Mouse (Mus musculus): ENCODE measurements around the gene Camk2b. TPM values are rescaled to one million over a fixed set of nuclear protein-coding genes. Genes with fewer than 3 reads are reported as not detected.
"Not testable (repeated sequence)": the region's sequence is repeated elsewhere in the genome, so short reads cannot be mapped to it uniquely, and the experiment has no call there.

The Camk2b gene
- polyA plus RNA-seq, 2 experiments from 2014 or later: 4.2 to 19.3 TPM

DNA sequence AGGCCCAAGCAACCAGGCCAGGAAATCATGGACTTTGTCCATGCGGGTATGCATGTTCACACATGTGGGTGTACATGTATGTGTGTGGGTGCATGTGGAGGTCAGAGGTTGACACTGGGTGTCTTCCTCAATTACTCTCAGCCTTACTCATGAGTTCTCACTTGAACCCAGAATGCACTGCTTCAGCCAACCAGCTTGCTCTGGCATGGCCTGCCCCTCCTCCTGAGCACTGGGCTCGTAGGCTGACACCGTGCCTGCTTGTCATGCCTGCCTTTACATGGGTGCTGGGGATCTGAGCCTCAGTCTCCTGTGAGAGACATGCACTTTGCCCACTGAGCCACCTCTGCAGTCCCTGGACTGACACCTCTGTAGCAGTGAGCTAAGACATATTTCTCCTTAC lies 54.3 kb downstream of the Camk2b start:
- peak; percentile 26 for ATAC-seq

DNA sequence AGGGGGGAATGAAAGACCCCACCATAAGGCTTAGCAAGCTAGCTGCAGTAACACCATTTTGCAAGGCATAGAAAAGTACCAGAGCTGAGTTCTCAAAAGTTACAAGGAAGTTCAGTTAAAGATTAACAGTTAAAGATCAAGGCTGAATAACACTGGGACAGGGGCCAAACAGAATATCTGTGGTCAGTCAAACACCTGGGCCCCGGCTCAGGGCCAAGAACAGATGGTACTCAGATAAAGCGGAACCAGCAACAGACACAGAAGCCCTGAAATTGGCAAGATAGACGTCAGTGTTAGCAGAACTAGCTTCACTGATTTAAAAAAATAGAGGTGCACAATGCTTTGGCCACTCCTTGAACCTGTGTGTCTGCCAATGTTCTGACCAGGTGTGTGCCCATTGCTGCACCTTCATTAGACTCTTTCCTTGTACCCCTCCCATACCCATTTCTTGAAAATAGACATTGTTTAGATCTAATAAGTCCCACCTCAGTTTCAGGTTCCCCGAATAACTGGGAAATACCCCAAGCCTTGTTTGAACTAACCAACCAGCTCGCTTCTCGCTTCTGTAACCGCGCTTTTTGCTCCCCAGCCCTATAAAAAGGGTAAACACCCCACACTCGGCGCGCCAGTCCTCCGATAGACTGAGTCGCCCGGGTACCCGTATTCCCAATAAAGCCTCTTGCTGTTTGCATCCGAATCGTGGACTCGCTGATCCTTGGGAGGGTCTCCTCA lies 55.2 kb downstream of the Camk2b start:
- peak; percentile 66 for ATAC-seq

DNA sequence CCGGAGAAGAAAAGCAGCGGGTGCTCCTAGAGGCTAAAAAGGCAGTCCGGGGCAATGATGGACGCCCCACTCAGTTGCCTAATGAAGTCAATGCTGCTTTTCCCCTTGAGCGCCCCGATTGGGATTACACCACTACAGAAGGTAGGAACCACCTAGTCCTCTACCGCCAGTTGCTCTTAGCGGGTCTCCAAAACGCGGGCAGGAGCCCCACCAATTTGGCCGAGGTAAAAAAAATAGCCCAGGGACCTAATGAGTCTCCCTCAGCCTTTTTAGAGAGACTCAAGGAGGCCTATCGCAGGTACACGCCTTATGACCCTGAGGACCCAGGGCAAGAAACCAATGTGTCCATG lies 58.4 kb downstream of the Camk2b start:
- ATAC-seq: not testable (repeated sequence)

DNA sequence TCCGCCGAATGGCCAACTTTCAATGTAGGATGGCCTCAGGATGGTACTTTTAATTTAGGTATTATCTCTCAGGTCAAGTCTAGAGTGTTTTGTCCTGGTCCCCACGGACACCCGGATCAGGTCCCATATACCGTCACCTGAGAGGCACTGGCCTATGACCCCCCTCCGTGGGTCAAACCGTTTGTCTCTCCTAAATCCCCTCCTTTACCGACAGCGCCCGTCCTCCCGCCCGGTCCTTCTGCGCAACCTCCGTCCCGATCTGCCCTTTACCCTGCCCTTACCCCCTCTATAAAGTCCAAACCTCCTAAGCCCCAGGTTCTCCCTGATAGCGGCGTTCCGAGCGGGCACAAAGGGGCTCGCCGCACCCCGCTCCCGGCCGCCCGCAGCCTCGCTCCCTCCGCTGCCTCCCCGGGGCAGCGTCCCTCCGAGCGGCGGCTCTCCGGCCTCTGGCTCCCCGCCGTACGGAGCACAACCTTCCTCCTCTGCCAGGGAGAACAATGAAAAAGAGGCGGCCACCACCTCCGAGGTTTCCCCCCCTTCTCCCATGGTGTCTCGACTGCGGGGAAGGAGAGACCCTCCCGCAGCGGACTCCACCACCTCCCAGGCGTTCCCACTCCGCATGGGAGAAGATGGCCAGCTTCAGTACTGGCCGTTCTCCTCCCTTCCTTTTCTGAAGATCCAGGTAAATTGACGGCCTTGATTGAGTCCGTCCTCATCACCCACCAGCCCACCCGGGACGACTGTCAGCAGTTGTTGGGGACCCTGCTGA lies 59.0 kb downstream of the Camk2b start:
- not testable (repeated sequence) for ATAC-seq

DNA sequence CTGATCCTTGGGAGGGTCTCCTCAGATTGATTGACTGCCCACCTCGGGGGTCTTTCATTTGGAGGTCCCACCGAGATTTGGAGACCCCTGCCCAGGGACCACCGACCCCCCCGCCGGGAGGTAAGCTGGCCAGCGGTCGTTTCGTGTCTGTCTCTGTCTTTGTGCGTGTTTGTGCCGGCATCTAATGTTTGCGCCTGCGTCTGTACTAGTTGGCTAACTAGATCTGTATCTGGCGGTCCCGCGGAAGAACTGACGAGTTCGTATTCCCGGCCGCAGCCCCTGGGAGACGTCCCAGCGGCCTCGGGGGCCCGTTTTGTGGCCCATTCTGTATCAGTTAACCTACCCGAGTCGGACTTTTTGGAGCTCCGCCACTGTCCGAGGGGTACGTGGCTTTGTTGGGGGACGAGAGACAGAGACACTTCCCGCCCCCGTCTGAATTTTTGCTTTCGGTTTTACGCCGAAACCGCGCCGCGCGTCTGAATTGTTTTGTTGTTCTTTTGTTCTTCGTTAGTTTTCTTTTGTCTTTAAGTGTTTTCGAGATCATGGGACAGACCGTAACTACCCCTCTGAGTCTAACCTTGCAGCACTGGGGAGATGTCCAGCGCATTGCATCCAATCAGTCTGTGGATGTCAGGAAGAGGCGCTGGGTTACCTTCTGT lies 59.7 kb downstream of the Camk2b start:
- ATAC-seq: not testable (repeated sequence)

DNA sequence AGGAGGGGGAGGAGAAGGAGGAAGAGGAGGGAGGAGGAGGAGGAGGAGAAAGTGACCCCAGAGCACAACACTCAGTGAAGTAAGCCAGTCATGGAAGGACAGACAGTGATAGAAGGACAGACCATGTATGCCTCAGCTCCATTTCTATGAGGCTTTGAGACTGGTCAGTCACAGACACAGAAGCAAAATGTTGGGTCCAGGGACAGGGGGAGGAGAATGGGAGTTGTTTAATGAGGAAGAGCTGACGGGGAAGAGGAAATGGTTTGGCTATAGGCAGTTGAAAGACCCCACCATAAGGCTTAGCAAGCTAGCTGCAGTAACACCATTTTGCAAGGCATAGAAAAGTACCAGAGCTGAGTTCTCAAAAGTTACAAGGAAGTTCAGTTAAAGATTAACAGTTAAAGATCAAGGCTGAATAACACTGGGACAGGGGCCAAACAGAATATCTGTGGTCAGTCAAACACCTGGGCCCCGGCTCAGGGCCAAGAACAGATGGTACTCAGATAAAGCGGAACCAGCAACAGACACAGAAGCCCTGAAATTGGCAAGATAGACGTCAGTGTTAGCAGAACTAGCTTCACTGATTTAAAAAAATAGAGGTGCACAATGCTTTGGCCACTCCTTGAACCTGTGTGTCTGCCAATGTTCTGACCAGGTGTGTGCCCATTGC lies 60.7 kb downstream of the Camk2b start:
- ATAC-seq: peak; percentile 31

DNA sequence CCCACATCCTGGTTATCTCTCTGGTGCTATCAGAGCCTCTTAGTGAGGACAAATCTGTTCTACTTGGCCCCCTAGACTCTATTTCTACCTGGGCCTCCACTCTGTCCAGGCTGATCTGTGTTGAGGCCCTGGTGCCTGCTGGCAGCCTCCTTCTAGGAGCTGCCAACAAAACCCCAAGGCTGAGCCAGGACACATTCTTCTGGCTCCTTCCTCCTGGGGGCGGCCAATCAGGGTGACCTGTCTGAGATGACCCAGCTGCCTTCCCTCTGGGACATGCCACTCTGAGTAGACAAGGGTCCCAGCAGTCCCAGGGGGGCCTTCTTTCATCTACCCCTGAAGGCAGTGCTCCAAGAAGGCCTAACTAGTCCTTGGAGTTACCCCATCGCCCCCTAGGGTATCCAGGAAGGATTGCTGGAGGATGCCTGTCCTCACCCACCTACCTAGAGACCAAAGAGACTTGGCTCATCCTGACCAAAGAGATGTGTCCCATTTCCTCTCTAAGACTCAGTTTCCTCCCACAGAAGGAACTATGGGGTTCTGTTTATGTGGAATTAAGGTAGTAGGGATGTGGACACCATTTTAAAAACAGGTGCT lies 63.0 kb downstream of the Camk2b start:
- ATAC-seq: no peak

DNA sequence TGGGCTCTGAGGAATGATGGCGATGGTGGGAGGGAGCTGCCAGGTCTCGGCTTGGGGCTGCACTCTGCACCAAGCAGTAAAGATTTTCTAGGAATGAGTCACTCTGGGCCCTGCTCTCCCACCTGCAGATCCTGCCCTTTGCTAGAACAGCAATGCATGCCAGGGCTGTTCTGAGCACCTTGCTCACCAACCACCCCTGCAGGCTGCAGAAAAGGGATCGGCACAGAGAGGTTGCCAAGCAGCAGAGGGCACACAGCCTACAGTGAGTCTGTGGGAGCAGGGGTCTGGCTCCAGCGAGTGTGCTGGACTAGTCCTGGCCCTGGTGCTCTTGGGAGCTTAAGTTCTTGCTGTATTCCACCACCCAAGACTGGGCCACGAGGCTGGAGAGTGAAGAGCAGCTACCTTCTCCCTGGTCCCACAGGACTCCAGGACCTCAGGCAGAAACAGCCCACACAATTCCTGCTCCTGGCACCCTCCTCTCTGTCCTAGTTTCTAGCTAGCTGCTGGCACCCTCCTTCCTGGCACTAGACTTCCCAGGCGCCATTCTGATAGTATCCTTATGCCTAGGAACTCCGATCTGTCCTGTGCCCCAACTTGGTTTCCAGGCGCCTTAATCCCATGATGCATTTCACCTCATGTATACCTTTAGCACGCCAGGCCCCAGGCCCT lies 64.0 kb downstream of the Camk2b start:
- no peak for ATAC-seq

DNA sequence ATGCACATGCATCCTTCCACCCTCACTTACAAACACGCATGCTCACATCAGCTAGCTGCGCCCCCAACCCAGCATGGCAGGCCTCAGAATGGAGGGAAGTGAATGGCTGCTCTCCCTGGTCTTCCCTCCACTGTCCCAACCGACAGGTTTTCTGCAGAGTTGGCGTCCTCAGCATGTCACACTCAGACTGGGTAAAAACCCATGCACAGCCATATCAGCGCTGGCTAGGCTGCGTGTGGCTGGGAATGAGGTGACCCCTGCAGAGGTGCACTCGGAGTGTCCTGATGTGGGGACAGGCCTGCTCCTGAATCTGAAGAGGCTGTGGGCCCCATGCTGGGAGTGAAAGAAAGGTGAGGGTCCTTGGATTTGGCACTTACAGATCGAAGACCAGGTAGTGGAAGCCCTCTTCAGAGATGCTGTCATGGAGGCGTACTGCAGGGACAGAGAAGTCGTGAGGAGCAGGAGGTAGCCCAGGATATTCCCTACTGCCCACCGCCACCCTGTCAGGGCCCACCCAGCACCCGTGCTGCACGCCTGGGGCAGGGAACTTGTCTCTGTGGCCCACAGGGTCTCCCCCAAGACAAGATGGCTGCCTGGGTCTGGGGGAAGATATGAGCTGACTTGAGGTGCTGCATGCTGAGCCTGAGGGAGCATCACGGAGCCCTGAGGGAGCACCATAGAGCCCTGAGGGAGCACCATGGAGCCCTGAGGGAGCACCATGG lies 65.0 kb downstream of the Camk2b start:
- no peak for ATAC-seq

DNA sequence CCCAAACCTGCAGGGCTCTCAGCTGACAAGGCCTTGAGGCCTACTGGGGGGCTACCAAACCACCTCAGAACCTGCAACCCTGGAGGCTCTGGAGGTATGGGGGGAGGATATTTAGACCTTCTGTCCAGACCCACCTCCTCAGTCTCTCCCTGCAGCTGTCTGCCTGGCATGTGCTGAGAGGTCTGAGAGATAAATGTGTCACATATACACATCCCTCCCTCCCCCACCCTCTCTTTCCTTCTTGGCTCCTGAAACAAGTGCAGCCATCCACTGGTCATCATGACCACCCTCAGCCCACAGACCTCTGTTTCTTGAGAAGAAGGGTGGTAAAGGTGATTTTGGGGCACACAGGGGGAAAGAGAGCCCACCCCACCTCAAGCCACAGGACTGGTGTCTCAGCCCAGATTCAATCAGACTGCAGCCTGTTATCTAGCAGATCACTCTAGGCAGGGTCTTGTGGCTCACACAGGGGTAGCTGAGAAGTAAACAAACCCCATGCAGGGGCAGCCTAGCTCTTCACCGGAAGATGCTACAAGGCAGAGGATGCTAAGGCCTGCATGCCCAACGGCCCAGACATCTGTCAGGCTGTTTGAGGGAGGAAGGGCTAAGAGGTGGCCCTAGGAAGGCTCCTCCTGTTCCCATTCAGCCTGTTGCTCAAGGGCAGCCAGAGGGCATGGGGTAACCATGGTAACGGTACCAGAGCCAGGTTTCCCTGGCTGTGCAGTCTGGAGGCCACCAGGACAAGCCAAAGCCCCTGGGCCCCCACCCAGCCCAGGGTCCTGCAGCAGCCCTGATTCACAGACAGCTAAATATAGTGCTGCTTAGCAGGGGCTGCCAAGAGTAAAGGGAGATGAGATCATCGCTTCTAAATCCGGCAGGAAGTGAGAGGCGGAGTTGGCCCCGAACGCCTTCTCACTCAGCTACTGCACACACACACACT lies 66.1 kb downstream of the Camk2b start:
- peak; percentile 89 for ATAC-seq

DNA sequence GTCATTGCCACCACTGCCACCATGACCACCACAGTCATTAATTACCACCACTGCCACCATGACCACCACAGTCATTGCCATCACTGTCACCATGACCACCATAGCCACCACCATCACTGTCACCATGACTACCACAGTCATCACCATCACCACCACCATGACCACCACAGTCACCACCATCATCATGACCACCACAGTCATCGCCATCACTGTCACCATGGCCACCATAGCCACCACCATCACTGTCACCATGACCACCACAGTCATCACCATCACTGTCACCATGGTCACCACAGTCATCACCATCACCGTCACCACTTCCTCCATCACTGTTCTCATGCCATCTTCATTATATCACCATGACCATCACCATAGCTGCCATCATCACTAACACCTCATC lies 67.7 kb downstream of the Camk2b start:
- ATAC-seq: no peak

DNA sequence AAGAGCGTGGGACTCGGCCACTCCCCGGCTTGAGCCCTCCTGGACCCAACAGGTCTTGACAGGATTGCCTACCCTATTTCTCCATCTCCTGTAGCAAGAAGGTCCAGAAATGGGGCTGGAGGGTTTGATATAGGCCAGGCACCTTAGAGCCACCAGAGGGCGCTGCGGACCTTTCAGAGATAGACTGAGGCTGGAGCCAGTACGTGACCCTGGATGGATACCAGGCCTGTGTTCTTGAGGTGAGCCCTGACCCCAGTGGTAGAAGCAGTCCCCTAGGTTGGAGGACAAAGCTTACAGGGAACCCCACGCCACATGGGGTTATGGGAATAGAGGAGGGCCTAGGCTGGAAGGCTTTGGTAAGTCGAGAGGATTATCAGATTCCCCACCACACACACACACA lies 70.2 kb downstream of the Camk2b start:
- peak; percentile 35 for ATAC-seq

DNA sequence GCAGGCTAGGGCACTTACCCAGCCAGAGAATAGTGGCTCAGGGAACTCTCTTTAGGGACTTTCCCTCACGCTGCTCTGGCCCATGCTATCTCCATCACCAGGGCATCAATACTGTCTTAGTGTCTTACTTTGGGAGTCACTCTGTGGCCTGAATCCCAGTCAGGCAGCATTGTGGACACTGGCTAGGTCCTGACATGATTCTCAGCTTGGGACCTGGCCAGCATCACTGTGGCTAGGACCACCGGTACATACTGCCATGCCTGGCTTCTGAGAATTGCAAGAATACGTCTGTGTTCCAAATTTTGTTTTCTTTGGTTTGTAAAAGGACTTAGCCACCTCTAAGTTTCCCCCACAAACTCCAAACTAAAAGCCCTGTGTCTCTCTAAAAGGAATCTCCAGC lies 71.3 kb downstream of the Camk2b start:
- ATAC-seq: no peak

DNA sequence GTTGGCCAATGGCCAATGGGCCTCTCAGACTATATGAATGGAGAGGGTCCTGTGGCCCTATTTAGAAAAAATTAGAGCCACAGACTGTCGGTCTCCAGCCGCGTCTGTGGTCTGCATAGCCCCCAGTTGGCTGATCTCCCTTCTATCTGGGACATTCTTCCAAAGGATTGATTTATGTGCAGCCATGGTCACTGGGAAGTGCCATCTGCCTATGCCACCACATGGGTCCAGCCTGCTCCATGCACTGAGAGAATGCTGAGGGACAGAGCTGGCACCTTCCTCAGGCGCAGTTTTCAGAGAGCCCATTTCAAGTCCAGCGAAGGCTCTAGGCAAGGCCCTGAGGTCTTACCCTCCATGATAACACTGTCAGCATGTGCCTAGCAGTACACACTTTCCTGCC lies 72.0 kb downstream of the Camk2b start:
- ATAC-seq: no peak

DNA sequence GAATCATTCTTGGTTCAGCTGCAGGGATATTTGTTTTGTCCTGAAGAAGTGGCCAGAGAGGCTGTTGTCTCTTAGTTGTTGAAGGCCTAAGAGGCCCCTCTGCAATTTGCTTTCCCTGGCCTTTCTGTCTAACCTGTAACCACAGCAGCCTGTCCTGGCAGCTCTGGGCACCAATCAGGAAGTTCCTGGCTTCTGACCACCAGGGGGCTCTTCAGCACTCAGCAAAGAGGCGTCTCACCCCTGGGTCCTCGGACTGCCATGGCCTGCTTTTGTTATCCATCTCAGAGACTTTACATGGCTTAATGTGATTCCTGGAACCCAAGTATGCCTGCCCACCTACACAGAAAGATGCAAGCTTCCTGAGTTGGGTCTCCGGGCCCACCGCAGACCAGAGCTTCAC lies 75.3 kb downstream of the Camk2b start:
- peak; percentile 39 for ATAC-seq

DNA sequence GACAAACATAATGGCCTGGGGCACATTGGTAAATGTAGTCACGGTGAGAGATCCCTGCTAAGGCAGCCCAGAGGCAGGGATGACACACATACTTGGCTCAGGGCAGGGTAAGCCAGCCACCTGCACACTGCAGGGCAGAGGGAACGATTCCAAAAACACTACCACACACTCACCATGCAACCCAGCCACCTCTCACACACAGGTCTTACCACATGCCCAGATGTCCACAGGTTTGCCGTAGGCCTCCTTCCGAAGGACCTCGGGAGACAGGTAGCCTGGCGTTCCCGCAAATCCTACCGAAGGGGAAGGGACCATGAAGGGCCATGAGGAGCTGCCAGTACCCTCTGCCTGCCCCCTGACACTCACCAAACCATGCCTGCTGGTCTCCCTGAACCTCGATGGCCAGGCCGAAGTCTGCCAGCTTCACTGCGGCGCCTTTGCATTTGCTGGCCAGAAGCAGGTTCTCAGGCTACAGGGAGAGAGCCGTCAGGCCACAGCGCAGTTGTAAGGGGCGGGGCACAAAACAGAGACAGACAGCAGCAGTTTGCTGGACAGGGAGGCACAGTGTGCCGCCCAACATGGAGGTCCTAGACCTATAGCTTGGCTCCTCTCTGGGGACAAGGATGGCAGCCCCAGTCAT lies 76.1 kb downstream of the Camk2b start:
- no peak for ATAC-seq

DNA sequence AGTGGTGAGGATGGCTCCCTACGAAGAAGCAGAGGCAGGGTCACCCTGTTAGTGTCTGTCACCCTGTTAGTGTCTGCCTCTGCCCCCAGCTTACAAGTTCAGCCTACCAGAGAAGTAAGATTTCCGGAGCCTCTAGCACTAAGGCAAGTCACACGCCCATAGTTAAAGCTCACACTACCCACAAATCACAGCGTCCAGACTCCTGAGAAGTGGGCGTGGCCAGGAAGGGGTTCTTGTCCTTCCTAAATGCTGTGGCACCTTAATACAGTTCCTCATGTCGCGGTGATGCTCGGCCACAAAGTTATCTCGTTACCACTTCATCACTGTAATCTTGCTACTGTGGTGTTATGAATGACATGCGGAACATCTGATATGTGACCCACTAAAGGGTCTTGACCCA lies 78.0 kb downstream of the Camk2b start:
- no peak for ATAC-seq

DNA sequence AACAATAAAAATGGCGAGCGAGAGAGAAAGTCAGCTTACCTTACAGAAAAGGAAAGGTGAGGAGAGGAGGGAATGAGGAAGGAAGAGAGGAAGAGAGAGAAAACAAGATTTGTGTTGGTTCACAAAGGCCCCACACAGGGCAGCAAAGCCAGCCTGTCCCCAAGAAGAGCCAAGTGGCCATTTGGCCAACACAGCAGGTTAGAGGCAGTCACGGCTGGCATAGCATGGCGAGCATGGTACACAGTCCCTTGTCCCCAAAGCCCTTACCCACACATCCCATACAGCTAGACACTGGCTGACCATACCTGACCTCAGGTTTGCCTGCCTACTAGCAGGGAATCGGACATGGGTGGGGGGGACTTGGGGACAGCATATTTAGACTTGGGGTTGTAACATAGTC lies 82.5 kb downstream of the Camk2b start:
- no peak for ATAC-seq

DNA sequence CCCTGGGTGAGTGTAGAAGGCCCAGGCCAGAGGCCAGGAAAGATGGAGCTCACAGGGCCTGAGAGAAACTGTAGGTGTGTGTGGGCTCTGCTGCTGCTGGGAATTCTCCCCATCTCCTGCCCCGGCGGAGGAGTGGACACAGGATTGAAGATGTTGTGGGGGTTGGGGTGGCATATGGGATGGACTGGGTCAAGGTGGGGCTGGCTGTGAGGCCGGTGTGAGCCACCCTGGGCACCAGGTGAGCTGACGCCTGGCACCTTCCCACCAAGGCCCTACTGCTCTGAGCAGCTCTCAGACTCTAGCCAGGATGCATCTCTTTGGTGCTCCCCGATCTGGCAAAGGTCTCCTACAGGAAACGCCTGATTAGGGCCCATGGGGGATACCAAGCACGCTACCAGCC lies 84.8 kb downstream of the Camk2b start:
- no peak for ATAC-seq

DNA sequence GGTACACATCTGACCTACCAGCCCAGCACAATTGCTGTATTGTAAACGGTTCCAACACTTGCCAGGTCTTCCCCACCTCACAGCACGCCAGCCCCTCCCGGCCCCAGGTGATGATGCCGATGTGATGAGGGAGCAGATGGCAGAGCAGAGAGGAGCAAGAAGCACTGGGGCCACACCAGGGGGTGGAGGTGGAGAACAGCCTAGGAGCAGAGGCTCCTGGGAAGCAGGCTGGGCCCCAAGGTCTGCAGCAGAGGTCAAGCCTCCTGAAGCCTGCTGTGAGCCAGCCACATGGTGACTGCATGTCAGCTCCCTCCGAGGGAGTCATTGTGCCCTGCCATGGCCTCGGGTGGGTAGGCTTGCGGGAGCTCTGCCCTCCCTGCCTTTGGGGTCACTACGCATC lies 85.6 kb downstream of the Camk2b start:
- no peak for ATAC-seq
